Mouse (Mus musculus): ENCODE measurements at regions not wholly inside any gene's neighbourhood (a gene's known extent, or its start where the extent isn't known, plus 50 kb on each side); places are given as distances from the start of the nearest gene placed in this dataset.

DNA sequence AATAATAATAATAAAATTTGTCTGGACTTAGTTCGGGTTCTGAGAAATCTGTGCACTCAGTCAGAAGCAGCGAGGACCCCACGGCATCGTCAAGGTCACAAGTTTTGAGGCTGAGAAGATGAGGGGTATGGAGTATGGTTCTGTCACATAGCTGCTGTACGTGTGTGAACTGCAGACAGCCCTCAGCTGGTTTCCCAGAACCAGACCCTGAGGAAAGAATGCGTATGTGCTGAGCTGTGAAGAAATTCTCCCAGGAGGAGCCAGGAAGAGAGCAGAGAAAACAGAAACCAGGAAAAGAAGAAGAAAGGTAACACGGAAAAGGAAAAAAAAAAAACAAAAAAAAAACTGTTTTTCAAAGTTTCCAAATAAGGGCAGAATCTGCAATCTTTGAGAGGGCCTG is 112.4 kb upstream of the Cited2 start:
- DNase-seq: no peak

DNA sequence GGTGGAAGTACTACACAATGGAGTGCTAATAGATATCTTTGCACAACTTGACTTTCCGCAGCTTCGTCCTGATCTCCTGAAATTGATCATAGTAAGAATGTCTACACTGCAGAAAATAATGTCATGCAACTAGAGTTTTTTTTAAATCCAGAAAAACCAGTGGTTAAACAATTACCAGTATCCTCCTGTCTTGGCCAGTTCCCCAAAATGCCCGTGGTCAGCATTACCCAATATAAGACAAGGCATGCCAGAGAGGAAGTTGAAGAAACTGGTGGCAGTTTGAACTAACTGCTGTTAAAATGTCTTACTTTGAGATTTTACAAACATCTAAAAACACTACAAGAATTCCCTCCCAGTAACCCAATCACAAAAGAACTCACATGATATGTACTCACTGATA is 109.7 kb upstream of the Cited2 start:
- DNase-seq: peak; percentile 56 to 58

DNA sequence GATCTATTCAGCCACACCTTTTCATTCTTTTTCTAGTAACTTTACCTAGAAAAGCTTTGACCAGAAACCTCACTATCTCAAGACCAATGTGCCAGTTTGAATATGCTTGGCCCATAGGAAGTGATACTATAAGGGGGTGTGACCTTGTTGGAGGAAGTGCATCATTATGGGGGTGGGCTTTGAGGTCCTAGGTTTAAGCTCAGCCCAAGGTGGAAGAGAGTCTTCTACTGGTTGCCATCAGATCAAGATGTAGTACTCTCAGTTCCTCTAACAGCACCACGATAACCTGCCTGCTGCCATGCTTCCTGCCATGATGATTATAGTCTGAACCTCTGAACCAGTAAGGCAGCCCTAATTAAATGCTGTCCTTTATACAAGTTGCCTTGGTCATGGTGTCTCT is 105.0 kb upstream of the Cited2 start:
- DNase-seq: no peak

DNA sequence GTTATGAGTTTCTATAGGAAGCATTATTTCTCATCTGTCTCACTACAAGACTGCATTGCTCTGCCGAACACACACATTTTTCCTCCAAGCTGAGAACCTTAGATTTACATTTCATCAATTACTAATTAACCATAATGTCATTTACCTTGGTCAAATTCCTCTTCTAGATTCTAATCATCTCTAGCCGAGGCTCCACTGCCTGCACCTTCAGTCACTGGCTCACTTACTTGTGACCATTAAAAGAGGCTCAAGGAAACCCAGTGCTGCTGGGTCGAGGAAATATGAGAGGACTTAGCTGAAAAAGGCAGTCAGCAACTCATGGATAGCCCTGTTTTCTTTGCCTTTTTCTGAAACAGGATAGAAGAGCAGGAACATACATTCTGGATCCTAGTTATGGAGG is 103.4 kb upstream of the Cited2 start:
- DNase-seq: peak in 1 of 2 experiments; percentile 39

DNA sequence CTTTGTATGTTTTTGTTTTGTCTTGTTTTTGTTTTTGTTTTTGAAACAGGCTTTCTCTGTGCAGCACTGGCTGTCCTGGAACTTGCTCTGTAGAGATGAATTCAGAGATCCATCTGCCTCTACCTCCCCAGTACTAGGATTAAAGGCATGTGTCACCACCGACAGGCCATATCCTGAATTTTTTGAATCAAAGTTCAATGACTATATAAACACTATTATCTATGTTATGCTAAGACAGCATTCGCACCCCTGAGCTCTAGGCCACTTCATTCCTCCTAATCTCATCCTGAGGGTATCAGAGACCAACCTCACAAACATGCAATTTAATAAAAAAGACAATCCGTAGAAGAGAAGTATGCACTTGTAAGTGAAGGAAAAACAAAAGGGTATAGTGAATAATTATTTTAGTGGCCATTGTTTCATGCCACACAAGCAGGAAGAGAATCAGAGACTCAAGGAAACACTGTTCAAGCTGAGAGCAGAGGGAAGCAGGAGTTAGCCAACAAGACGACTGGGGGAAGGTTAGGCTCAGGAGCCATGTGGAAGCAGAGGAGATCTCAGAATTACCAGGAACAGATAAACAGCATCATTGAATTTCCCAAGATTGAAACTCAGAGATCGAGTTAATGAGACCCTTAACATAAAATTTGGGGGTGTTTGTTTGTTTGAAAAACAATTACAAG is 101.2 kb upstream of the Cited2 start:
- no peak for DNase-seq

DNA sequence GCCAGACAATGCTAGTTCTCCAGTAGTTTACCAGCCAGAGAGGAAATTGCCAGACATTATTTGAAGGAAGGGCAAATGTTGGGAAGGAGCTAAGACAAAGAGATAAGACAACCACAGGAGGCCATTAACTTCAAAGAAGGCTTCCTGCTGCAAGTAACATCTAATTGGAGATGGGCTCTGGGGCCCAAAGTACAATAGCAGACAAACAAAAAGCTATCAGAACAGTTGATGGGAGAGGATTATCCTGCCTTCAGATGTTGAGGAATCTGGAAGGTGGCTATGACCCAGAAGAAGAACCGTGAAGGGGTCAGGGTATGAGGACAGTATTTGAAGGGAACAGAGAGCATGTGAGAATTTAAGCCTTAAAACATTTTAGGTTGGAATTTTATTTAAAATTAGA is 100.2 kb upstream of the Cited2 start:
- DNase-seq: no peak

DNA sequence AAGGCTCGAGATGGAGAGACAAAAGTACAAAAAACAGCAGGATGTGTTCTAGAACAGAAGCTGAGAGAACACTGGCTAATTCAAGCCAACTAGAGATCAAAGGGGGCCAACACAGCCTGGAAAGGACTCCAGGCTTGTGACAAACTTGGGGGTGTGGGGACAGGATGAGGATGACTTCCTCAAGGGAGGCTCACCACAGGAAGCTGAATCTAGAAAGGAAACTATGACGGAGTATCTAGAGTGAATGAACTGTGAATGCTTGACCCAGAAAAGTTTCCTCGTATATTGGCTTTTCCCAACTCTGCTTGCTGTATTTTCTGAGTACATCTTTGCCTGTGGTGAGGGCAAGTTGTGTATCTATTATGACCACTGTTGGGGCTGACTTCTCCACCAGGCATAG is 93.3 kb upstream of the Cited2 start:
- DNase-seq: no peak

DNA sequence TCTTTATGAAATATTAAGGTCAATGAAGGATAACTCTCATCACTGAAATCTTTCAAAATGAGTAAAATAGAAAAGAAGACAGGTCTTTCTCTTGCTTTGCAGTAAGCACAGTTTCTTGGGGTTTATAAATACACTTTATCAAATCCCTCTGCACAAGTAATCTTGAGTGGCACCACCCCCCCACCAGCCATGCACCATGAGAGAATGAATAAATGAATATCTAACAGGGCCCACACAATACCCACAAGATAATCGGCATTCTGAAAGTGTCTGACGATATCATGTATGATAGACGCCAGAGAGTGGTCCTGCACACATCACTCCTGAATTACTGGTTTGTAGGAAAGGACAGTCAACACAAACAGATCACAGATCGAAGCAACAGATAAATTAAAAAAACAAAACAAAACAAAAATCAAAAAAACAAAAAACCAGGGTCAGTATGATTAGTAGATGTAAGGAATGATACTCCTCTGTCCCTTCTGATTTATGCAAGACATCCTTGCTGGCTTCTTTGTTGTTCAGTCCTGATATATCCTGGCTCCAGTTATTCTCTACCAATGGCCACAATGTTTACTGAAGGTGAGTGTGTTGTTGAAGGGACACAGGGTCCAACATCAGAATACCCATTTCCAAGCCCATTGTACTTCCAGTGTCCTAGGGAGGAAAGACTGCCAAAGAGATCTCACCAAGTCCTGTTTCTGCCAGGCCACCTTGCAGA is 92.0 kb upstream of the Cited2 start:
- no peak for DNase-seq

DNA sequence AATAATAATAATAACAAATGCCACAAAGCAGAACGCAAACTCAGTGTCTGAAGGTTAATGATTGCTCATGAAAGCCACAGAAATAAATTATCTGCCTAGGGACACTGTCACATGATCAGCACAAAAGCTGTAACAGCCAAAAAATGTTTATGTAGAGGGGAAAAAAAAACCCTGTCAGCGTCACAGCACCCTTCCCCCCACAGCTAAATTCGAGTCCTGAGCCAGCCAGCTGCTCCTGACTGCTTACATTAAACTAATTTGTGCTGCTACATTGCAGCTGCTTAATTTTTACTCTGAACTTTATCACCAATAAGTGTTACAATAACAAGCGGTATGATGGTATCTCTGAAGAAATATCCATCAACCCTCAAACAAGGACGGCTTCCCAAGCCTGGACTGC is 91.2 kb upstream of the Cited2 start:
- peak; percentile 44 to 57 for DNase-seq

DNA sequence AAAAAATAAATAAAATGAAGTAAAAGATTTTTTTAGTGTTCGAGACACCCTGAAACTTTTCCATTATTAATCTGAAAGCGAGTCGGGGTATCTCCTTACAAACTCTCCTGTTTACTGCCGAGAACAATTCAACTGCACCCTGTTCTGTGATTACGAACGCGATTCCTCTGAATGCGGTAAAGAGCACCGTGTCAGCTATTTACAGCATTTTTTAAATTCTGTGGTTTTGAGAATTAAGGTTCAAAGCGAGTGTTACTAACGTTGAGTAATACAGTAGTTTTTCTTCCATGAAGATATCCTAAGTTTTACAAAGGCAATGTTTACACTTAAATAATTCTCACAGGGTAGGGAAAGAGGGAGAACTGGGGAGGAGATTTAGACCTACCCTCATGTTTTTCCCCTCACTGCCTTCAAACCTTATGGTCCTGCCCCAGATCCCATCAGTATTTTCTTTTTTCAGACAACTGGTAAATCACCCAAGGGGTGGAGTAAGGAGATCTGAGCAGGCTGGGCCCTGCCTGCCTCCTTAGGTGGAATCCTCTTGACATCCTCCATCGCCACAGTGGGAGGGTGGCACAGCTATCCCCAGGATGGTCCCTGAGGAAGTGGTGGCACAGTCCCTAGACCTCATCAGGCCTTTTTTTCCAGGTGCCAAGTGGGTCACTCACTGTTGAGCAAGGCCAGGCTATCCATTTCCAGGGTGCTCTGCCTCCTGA is 89.9 kb upstream of the Cited2 start:
- DNase-seq: no peak

DNA sequence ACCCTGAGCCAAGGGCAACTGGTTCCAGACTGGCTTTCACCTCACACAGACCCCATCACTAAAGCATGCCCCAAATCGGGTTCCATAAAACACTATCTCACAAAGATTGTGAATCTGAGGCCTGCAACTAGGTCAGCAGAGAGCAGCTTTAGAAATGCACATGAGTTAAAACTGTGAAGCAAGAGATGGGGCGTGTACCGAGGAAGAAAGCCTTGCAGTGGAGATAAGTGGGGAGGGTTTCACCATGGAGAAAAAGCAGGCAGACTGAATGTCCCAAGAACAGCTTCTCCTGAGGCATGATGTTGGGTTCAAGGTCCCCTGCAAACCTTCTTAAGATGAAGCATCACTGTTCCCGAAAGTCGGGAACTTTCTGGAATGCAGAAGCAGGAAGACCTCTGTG is 77.7 kb upstream of the Cited2 start:
- no peak for DNase-seq

DNA sequence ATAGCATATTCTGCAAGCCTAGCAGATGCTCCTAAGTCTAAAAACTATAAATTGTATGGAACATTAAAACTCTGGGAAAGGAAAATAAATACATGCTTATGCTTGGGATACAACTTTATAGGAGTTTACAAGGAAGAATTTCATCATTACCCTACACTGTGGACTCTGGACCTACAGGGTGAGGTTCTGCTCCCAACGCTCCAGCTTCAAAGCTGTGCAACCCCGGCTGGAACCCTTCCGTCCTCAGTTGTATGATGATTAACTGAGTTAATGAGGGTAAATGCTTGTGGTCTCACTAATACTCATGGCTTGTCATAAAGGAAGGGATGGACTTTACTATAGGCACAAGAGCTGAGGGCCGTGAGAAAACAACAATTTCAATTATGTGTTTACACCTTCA is 76.6 kb upstream of the Cited2 start:
- DNase-seq: peak; percentile 41 to 77

DNA sequence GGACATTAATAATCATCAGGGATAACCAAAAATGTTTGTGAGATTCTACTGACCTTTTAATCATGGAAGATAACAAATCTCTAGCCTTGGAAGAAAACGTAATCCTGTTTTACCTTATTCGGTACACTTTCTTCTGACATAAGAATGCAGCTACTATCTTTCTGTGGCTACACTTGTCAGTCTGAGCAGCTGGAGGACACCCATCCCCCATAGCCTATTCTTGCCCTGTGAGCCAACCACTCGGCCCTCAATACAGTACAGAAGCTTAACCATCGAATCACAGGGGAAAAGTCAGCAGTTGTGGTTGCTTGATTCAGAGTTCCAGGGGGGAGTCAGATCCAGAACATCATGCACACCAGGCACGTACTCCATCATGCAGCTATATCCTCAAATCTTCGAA is 74.9 kb upstream of the Cited2 start:
- DNase-seq: no peak

DNA sequence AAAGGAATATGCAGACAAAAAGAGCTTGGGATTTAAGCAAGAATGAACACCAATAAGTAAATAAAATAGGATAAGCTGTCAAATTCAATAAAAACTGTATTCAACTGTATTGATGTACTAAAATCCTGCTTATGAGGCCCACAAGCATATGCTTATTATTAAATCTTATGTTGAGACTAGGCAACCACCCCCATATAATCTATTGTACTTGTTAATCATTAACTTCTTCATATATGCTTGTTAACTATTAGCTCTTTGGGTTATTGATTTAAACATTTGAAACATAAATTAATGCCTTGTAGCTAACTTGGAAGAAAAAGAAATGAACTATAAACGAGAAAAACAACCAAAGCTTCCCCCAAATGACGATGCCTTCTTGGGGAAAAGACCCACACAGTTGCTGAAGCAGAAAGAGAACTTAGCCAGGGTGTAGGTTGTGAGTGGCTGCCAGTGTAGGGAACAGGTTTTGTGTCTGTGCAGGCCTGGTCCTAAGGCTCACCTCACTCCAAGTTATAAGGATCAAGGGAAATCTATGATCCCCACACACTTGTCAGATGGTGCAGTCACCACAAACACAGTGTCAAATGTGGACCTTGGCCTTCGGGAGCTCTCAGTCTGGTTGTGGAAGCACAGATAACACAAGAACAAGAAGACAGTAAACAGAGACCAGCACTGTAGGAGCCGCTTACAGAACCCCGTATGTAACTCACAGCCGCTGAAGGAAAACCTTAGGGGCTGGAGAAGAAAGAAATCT is 71.8 kb upstream of the Cited2 start:
- no peak for DNase-seq

DNA sequence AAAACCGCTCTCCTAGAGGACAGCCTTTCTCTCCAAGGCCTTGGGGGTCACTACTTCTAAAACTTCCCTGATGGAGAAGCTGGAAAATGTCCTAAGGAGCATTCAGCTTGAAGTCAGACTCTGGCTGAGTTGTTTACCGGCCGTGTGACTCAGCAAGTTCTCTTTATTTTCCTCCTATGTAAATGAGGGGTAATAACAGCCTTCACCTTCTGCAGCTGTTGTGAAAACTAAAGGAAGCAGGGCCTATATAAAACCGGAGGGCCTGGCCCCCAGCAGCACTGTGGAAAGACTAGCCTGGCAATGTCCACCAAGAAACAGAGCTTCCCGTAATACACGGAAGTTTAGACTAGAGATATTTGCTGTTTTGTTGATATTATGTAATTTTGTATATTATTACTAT is 69.7 kb upstream of the Cited2 start:
- peak; percentile 26 to 56 for DNase-seq

DNA sequence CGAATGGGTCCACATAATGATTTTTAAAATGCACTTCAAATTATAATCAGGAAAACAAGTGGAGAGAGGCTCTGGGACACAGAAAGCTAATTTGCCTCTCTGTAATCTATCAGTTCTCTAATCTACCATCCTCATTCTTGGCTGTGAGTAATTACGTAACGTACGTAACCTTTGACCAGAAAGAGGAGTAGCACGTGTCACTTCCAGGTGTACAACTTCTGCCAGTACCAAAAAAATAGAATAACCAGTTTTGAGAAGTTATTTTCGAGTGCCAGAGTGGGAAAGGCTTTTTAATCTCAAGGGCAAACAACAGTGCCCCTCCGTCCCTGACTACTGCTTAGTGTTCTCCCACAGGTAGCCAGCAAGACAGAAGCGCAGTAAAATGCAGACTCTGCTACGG is 69.2 kb upstream of the Cited2 start:
- DNase-seq: no peak

DNA sequence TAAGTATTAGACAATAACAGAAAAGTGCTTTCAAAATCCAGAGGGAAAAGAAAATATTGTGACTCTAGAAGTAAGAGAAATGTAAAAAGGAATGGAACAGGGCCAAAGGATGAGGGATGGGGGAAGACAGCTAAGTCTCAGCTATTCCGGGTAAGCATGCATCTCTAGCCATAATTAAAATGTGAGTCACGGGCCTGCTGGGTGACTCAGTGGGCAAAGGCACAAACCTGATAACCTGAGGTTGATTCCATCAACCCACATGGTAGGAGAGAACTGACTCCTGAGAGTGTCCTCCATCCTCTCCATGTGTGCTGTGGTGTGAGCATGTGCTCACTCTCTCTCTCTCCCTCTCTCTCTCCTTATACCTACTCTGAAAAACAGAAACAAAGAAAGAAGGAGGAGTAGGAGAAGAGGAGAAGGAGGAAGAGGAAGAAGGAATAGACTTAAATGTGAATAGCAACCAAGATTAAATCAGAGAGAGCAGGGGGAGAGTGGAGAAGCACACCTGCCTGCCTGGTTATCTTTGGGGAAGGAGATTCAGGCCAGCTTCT is 68.6 kb upstream of the Cited2 start:
- no peak for DNase-seq

DNA sequence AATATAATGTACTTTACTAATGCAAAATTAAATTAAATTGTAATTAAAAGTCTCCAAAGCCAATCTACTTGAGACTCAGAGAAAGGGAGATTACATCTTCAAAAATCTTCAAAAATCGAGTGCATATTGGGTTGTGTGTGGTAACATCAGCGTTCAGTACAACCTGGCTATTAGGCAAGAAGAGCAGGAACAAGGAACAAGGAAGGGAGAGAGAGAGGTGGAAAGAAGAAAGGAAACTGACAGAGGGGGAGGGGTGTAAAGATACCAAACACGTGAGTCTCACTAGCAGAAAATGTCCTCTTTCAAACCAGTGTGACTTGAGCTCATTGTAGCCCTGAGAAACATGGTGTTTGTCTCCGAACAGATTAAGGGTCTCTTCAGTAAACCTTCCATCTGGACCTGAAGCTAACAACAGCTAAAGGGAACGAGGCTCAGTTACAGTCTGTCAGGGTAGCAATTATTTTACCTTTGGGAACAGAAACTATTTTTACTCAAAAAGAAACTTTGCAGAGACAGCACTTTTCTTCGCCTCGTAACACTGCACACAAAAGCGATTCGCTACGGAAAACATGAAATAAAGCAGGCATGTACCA is 67.5 kb upstream of the Cited2 start:
- no peak for DNase-seq

DNA sequence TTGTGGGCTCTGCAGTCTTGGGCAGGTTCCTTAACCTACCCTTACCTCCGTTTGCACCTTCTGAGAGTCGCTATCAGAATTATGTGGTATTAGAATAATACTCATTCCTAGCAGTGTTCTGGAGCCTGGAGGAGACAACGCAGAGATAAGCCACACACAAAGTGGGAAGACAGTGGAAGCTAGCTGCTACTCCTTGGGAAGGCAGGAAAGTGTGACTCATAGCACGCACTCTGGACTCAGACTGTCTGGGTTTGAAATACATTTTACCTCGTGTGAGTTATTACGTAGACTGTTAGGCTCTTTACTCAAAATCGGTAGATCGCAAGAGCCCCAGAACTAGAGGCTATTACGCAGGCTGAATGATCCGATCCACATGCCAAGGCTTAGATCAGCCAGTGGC is 66.7 kb upstream of the Cited2 start:
- DNase-seq: no peak

DNA sequence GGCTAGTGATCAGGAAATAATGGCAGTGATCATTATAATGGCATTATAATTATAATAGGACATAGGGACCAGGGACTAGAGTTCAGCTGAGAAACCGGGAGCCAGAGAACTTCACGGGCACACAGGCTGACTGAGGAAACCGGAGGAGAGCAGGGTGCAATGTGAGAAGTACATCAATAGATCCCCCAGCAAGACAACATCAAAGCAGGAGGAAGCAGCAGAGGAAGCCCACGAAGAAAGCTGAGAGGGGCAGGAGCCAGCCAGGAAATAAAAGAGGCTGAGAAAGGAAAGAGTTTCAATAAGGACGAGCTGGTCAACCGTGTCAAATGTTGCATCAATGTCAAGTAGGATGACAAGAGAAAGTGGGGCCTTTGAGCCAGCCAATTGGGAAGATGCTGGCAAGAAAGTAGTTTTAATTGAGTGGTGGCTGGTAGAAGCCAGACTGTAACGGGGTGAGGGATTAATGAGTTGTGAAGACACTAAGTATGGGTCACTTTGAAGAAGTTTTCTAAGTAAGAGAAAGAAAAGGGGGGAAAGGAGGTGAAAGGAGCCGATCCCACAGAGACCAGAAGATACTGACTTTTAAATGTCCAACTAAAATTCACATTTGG is 66.0 kb upstream of the Cited2 start:
- DNase-seq: no peak

DNA sequence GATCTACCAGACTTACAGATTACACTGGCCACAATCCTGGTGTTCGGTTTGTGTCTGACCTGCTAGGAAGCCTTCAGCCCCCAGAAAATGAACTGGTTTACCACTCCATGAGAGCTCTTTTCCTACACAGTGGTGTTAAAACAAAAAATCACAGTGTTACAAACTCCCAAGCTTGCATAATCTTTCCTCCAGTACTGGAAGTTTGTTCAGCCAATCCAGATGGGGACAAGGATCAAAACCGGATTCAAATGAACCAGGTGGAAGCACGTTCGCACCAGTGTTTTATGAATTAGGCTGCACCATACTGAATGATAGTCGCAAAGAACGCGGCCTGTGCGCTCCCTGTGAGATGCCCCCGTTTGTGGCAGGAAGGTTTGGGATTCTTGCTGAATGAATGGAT is 63.4 kb upstream of the Cited2 start:
- no peak for DNase-seq

DNA sequence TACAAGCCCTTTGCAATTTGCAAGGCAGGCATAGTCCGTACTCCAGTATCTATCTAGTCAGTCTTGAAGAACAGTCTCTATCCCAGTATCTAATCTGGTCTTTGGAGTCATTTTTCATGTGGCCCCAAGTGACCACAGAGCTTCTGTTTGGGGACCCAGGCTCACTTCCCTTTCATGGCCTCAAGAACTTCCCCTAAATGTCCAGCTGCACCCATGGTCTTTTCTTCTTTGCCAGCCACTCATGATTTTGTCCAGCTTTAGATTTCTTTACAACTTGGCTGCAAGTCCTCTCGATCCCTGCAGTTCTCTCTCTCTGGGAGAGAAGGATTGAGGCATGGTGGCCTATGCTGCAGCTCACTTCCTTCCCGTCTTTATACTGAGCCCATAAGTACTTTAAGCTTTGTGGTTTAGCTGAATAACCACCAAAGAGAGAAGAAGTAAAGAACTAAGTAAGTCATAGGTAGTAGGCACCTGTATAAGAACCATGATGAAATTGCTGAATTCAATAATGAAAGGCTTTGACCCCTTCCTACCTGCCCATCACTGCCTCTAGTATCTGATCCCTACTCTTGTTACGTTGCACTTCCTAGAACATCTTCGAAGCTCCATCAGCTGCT is 62.1 kb upstream of the Cited2 start:
- no peak for DNase-seq
